Mouse (Mus musculus) intestine, embryonic 14.5 days (tissue): ENCODE results near the gene Opa3. TPM values are rescaled to one million over a fixed set of nuclear protein-coding genes. Genes with fewer than 3 reads are reported as not detected.

Experiments used
- ATAC-seq: fragments of 200-750 bp; cut with Nextera tagmentation; replicated peaks from 2 replicates; pipeline ENCODE4 v1.8.0; 2017; ENCODE audit warnings: low read depth, moderate number of reproducible peaks, moderate TSS enrichment, moderate library complexity; ENCODE audit not compliant: low FRiP score, low TSS enrichment
- DNase-seq: peaks from one replicate; pipeline ENCODE4 v3.0.0-alpha.2; 2018; ENCODE audit warnings: low spot score
- H3K27ac ChIP-seq: fragments of 300-500 bp; sonication (generic); 2 replicates; pipeline ENCODE4 v1.5.1; 2014; ENCODE audit warnings: low read depth, mild to moderate bottlenecking, control low read depth
- H3K27me3 ChIP-seq: fragments of 300-500 bp; sonication (generic); replicated peaks from 2 replicates; pipeline ENCODE4 v1.6.1; 2014; ENCODE audit warnings: low read length, control low read depth; ENCODE audit not compliant: control insufficient read depth, insufficient read depth
- H3K36me3 ChIP-seq: fragments of 300-500 bp; sonication (generic); 2 replicates; pipeline ENCODE4 v1.6.1; 2014; ENCODE audit warnings: low read length, control low read depth; ENCODE audit not compliant: control insufficient read depth, insufficient read depth
- H3K4me1 ChIP-seq: fragments of 300-500 bp; sonication (generic); replicated peaks from 2 replicates; pipeline ENCODE4 v1.6.1; 2014; ENCODE audit warnings: low read length, control low read depth, mixed read lengths; ENCODE audit not compliant: control insufficient read depth, insufficient read depth
- H3K4me2 ChIP-seq: fragments of 300-500 bp; sonication (generic); 2 replicates; pipeline ENCODE4 v1.6.1; 2014; ENCODE audit warnings: low read length
- H3K4me3 ChIP-seq: fragments of 300-500 bp; sonication (generic); 2 replicates; pipeline ENCODE4 v1.5.1; 2014; ENCODE audit warnings: low read depth, low read length, control low read depth, mixed read lengths
- H3K9ac ChIP-seq: fragments of 300-500 bp; sonication (generic); 2 replicates; pipeline ENCODE4 v1.6.1; 2014; ENCODE audit warnings: mild to moderate bottlenecking, low read length
- H3K9me3 ChIP-seq: fragments of 300-500 bp; sonication (generic); 2 replicates; pipeline ENCODE4 v1.6.1; 2016; ENCODE audit warnings: low read length, control low read depth; ENCODE audit not compliant: control insufficient read depth
- WGBS: fragments of 180-500 bp; shearing (Covaris S2); extraction: QIAGEN DNeasy Blood & Tissue Kit; methylation state at CpG from one replicate; pipeline ENCODE4 v1.1.7; 2014; 5-methylcytosine and 5-hydroxymethylcytosine counted together
- polyA plus RNA-seq: library from polyadenylated mRNA; unstranded; fragments of >200 nt; fragmentation: Nextera tagmentation; extraction: Ambion mirVana; gene quantifications from 2 replicates; pipeline ENCODE4 v1.2.1, GENCODE M21; 2014

Opa3 gene
- polyA plus RNA-seq, 1 experiment from 2014 or later = 37.4 TPM

DNA sequence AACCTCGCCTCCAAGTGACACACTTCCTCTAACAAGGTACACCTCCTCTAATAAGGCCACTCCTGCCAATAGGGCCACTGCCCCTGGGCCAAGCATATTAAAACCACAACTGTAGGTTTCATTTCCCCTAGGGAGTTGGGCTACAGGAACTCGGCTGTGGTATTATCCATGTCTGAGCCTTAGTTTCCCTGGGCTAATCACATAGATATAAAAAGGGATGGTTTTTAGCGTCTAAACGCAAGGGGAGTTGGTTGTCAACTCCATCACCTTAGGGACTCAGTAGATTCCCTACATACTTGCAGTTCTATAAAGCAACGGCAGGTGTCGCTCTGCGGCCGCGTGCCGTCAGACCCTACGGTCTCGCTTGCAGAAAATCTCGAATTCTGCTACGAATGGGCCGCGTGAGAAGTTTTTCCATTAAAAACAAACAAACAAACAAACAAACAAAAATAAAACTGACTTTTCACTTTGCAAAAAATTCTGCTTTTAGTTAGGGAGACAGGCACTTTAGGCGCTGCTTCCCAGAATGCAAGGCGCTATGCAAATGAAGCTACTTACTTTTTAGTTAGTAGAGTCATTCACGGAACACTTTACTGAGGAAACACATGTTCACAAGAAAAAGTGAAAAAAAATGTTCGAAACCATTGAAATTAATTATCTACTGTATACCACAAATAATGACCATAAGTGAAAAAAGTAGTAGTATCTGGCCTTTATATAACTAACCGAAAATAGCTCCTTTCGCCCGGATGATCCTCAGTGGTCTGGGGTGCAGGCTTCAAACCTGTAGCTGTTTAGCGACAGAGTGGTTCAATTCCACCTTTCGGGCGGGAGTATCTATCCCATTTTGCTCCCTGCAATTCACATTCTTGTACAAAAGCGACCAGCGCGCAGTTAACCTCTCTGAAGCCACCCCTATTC, 72.6 kb downstream of the Opa3 start:
- DNase-seq (peak; percentile 89), ATAC-seq (peak; percentile 80)
- Histone ChIP-seq H3K9ac (peak overlapping the region; percentile 58), H3K27ac (no peak overlapping the region), H3K27me3 (peaks cover 44% of the 10 kb centered on the region), H3K36me3 (no peaks in the 10 kb centered on the region), H3K4me3 (peak overlapping the region; percentile 46), H3K4me1 (peaks cover 12% of the 10 kb centered on the region), H3K4me2 (peak overlapping the region; percentile 49), H3K9me3 (no peaks in the 10 kb centered on the region)
- under 1% methylated on average over 29 of the region's 29 CpGs for WGBS

DNA sequence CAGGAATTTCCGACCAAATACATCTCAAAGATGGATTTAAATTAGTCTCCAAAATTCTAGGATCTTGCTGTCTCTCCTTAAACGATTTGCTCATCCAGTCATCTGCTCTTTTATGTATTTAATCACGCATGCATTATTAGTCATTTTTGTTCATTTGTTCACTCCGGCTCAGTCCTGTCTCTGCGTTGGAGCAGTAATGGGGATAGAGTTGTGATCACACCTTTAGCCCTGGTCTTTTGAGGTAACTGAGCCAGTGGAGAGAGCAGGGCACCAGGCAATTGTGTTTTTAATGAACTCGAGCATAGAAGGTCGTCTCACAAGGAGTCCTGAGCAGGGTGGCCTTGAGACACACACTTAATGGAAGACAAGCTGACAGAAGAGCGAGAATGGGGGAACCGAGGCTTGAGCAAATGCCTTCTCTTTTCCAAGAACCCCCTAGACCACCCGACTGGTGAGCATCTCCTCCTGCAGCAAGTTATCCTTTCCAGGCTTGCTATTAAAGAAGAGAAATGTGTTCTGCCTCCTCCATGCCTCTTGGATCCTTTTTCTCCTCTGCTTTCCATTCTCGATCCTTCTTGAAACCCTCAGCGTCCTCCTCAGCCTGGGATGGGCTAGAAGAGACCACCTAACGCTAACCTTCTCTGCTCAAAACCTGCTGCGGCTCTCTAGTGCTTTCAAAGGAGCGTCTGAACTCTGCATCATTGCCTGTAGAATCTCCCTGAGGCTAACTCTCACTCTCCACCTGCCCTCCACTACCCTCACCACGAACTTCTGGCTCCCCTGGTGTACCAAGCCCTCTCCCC, 73.5 kb downstream of the Opa3 start:
- ATAC-seq (no peak), DNase-seq (no peak)
- Histone ChIP-seq H3K9ac (no peak overlapping the region), H3K27ac (no peak overlapping the region), H3K4me1 (peaks cover 12% of the 10 kb centered on the region), H3K4me2 (peak overlapping the region; percentile 49), H3K36me3 (no peaks in the 10 kb centered on the region), H3K4me3 (peak overlapping the region; percentile 46), H3K9me3 (no peaks in the 10 kb centered on the region), H3K27me3 (peaks cover 53% of the 10 kb centered on the region)
- WGBS = 11% methylated on average over 16 of the region's 16 CpGs

DNA sequence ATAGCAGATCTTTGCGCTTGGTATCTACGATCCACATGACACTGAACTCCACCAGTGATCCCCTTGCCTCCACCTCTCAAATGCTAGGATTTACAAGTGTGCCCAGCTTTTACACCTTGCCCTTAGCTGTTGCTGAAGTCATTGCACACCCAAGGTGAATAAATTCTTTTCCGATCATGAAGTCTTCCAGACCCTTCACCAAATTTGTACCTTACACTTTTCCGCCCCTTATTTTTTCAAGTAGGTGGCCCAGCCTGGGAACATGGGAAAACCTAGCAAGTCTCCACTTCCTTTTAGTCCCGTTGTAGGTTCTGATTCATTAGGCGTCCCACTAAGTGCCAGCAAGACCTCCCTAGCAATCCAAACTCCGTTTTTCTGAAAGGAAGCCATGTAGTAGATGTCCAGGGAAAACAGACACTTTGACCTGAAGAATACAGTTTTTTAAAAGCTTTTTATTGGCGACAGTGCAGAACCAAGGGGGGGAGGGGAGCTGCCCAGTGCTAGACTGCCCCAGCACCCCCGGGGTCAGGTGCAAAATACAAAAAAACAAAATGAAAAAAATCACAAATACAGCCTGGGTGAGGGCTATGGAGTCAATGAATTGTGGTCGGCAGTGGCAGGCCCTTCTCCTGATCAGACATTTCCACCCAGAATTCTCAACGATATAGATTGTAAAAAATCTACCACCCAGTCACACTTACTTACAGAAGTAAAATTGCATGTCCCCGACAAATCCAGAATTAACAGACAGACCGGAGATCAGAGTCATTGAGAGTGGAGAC, 74.3 kb downstream of the Opa3 start:
- H3K9me3 ChIP-seq = no peaks in the 10 kb centered on the region
- no peak overlapping the region for H3K4me3 ChIP-seq
- no peak overlapping the region for H3K27ac ChIP-seq
- DNase-seq (no peak), ATAC-seq (no peak)
- H3K9ac ChIP-seq = no peak overlapping the region
- no peaks in the 10 kb centered on the region for H3K36me3 ChIP-seq
- no peak overlapping the region for H3K4me2 ChIP-seq
- peaks cover 57% of the 10 kb centered on the region for H3K27me3 ChIP-seq
- 52% methylated on average over 13 of the region's 13 CpGs for WGBS
- H3K4me1 ChIP-seq = peaks cover 12% of the 10 kb centered on the region

DNA sequence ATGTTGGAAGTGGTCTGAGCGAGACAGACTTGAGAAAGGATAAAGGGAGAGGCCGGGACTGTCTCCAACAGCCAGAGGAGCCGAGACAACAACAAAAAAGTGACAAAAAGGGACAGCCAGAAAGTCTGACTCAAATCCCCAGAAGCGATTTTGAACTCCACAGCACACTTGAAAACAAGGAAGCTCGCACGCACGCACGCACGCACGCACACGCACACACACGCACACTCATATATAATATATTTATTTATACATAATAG, 74.8 kb downstream of the Opa3 start:
- Histone ChIP-seq H3K9ac (no peak overlapping the region), H3K9me3 (no peaks in the 10 kb centered on the region), H3K36me3 (no peaks in the 10 kb centered on the region), H3K27ac (no peak overlapping the region), H3K4me1 (peaks cover 17% of the 10 kb centered on the region), H3K4me2 (no peak overlapping the region), H3K4me3 (no peak overlapping the region), H3K27me3 (peaks cover 57% of the 10 kb centered on the region)
- no peak for ATAC-seq
- DNase-seq = no peak
- 75% methylated on average over 12 of the region's 12 CpGs for WGBS

DNA sequence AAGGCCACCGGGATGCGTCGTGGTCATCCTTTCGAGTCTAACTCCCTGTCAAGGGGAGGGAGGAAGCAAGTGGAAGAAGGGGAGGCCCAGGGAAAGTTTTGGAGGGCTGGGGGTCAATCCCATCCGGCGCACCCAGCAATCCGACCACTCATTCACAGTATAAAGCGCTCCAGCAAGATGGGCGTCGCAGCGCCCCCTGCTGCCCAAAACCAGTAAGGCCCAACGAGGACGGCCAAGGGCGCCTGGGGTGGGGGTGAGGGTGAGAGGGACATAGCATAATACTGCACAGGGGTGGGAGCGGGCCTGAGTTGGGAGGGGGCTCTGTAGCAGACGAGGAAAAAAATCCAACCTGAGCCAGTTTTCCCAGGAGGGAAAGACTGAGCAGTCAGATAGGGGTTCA, 75.6 kb downstream of the Opa3 start:
- Histone ChIP-seq H3K27ac (no peak overlapping the region), H3K4me2 (peak overlapping the region; percentile 52), H3K27me3 (peaks cover 57% of the 10 kb centered on the region), H3K9ac (no peak overlapping the region), H3K4me1 (peaks cover 18% of the 10 kb centered on the region), H3K9me3 (no peaks in the 10 kb centered on the region), H3K4me3 (peak overlapping the region; percentile 4; the same call in 1 of the 2 replicates), H3K36me3 (no peaks in the 10 kb centered on the region)
- no peak for ATAC-seq
- 1% methylated on average over 16 of the region's 16 CpGs for WGBS
- DNase-seq = peak; percentile 90

DNA sequence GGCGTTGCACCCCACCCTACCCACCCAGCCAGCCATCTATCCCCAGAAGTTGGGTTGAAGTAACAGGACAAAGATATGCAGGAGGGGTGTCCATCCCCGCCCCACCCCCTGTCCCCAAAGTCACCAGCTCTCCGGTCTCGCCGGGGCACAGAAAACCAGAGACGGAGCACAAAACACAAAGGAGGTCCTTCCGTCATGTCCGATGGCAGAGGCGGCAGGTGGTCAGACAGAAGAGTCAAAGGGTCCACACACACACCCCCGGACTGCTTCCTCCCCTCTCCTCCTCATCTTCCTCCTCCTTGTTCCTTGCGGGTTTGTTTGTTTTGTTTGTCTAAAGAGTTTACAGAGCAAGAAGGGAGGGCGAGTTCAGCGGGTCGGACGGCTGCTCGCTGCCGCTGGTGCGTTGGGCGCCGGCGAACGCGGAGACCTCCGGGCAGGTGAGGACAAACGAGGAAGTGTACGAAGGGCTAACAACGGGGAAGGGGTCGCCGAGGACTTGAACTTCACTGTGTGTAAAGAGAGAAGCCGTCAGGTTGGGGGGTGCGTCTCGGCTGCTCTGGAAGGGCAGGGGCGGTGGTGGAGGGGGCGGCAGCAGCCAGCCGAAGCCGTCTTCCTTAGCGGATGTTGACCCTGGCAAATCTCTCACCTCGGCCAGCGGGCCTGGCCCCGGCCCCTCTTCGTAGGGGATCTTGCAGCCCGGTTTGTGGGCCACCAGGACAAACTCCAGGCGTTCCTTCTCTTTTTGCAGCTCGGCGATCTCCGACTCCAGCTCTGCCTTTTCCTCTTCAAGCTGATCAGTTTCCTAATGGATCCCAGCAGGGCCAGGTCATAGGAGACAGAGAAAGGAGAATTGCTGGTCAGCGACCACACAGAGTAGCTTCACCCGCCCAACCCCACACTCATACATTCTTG, 76.6 kb downstream of the Opa3 start:
- DNase-seq = no peak
- peak overlapping the region; percentile 52 for H3K4me2 ChIP-seq
- WGBS = 3% methylated on average over 48 of the region's 48 CpGs

DNA sequence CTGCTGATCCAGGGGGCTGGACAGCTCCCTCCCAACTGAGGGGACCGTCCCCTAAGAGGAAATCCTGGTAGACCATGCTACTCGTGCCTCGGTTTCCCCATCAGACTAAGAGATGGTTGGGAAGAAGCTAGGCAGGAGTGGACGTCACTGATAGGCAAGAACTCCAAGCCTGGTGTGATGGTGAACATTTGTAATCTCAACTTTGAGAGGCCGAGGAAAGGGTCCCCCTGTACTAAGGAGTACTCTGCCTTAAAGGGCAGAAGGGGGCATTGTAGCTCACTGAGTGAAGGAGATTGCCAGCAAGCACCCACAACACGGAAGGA, 77.2 kb downstream of the Opa3 start:
- Histone ChIP-seq H3K4me2 (peak overlapping the region; percentile 52; the same call in 1 of the 2 replicates), H3K27me3 (peaks cover 57% of the 10 kb centered on the region), H3K9me3 (no peaks in the 10 kb centered on the region), H3K27ac (no peak overlapping the region), H3K4me3 (peak overlapping the region; percentile 37; the same call in 1 of the 2 replicates), H3K4me1 (peaks cover 24% of the 10 kb centered on the region), H3K9ac (no peak overlapping the region), H3K36me3 (no peaks in the 10 kb centered on the region)
- WGBS = 8% methylated on average over 6 of the region's 6 CpGs
- no peak for DNase-seq
- ATAC-seq = no peak

More for the DNA sequence above, 76.6 kb downstream of the Opa3 start:
- Histone ChIP-seq H3K4me1 (peaks cover 26% of the 10 kb centered on the region), H3K36me3 (no peaks in the 10 kb centered on the region), H3K4me3 (peak overlapping the region; percentile 37), H3K27ac (no peak overlapping the region), H3K9ac (peak overlapping the region; percentile 27; the same call in 1 of the 2 replicates), H3K27me3 (peaks cover 57% of the 10 kb centered on the region), H3K9me3 (no peaks in the 10 kb centered on the region)
- no peak for ATAC-seq
